ENCODE assay signal across 24 mouse cellular contexts in genomic region chr9:50553547-50553946, GRCm38 (mm10). TPM values are rescaled to one million over a fixed set of nuclear protein-coding genes. Genes with fewer than 3 reads are reported as not detected.
A peak's percentile ranks its signal among the peaks of the same experiment; 100 is the strongest.
DNase-seq lines count a peak whose midpoint lies in the region; ATAC-seq and TF ChIP-seq lines count a peak whose summit lies in the region.
"Had no signal": no experiment of that assay in that cellular context is flagged by ENCODE, and none has a peak within 500 bp of the region (broad histone marks: within the 10 kb centered on the region; RNA-seq: fewer than 3 reads in every experiment).

No protein-coding gene starts in this region.

- WGBS in intestine, postnatal 0 days: 75% methylated on average over 2 of the region's 2 CpGs

- TF ChIP-seq EP300 in MEL (IDR thresholded peaks at IDR 0.05; ENCODE audit: low read depth in 1 of 2, low read length in 2 of 2): no peak

- H3K4me3 ChIP-seq in layer of hippocampus, adult 2 months: no peak overlapping the region
- H3K4me3 ChIP-seq in MEL (ENCODE audit: control insufficient read depth in 1 of 2, insufficient read depth in 1 of 2, low read depth in 2 of 2, low read length in 2 of 2): no peak overlapping the region
- H3K4me3 ChIP-seq in intestine, postnatal 0 days (ENCODE audit: low read depth, low read length): no peak overlapping the region
- H3K4me3 ChIP-seq: embryonic facial prominence, embryonic 12.5 days; heart, embryonic 12.5 days; limb, embryonic 10.5 days; liver, embryonic 13.5 days; lung, embryonic 15.5 days had no signal

- peak overlapping the region; percentile 95 for H3K27ac ChIP-seq in layer of hippocampus, adult 2 months
- H3K27ac ChIP-seq in MEL (ENCODE audit: control insufficient read depth, low read depth, low read length): no peak overlapping the region
- 0 out of 2 replicates have a peak overlapping the region, but pooled peaks have one; percentile 41 for H3K27ac ChIP-seq in intestine, postnatal 0 days (ENCODE audit: low read depth, low read length)
- H3K27ac ChIP-seq: embryonic facial prominence, embryonic 12.5 days; limb, embryonic 10.5 days; liver, embryonic 13.5 days; lung, embryonic 15.5 days had no signal

- DNase-seq in layer of hippocampus, adult 2 months (ENCODE audit: low spot score in 2 of 2): no peak
- DNase-seq in layer of hippocampus, postnatal 36 days: no peak
- DNase-seq in 416B (ENCODE audit: low read depth): peak; percentile 30
- peak; percentile 18 for DNase-seq in MEL (ENCODE audit: low read depth, low spot score)
- DNase-seq in cerebellum, postnatal 14 days: no peak
- no peak for DNase-seq in testis, postnatal 14 days (ENCODE audit: low spot score)
- DNase-seq: adrenal gland, adult 2 months; cerebellum, adult 11 months; heart, postnatal 36 days; kidney, adult 9 months; kidney, postnatal 36 days; liver, embryonic 13.5 days; retina, postnatal 1 day; thymus, postnatal 14 days had no signal

- H3K9ac ChIP-seq in MEL (ENCODE audit: control insufficient read depth, low read depth, low read length, poor library complexity, severe bottlenecking): no peak overlapping the region
- no peak overlapping the region for H3K9ac ChIP-seq in intestine, postnatal 0 days (ENCODE audit: low read depth, low read length)
- H3K9ac ChIP-seq: embryonic facial prominence, embryonic 12.5 days; heart, embryonic 12.5 days; liver, embryonic 13.5 days; lung, embryonic 15.5 days had no signal

- no peaks in the 10 kb centered on the region for H3K9me3 ChIP-seq in MEL (replicated peaks; ENCODE audit: insufficient read depth, low read length)
- H3K9me3 ChIP-seq in intestine, postnatal 0 days (ENCODE audit: control insufficient read depth): no peaks in the 10 kb centered on the region
- H3K9me3 ChIP-seq: embryonic facial prominence, embryonic 12.5 days; heart, embryonic 12.5 days; limb, embryonic 10.5 days; liver, embryonic 13.5 days; lung, embryonic 15.5 days had no signal

- no peak for ATAC-seq in intestine, postnatal 0 days
- ATAC-seq in frontal cortex, adult (ENCODE audit: low TSS enrichment): no peak

- TF ChIP-seq RAD21 in MEL (IDR thresholded peaks at IDR 0.05; ENCODE audit: low read depth, low read length): no peak

- TF ChIP-seq POLR2A in MEL (IDR thresholded peaks at IDR 0.05; ENCODE audit: control insufficient read depth in 1 of 2, insufficient read depth in 1 of 2, low read depth in 1 of 2, low read length in 2 of 2, poor library complexity in 1 of 2): no peak

- 0 out of 2 replicates have a peak overlapping the region, but pooled peaks have one; percentile 10 for H3K4me2 ChIP-seq in intestine, postnatal 0 days (replicated peaks; ENCODE audit: low read depth)
- H3K4me2 ChIP-seq: embryonic facial prominence, embryonic 12.5 days; heart, embryonic 12.5 days; liver, embryonic 13.5 days; lung, embryonic 15.5 days had no signal

- peaks cover 0 to 6% of the 10 kb centered on the region in 2 experiments; a peak in 2 of 4 replicates for H3K4me1 ChIP-seq in MEL (ENCODE audit: control insufficient read depth in 1 of 2, insufficient read depth in 2 of 2, low read length in 2 of 2)
- H3K4me1 ChIP-seq in intestine, postnatal 0 days (replicated peaks; ENCODE audit: control insufficient read depth, insufficient read depth, low read length): 0 out of 2 replicates have a peak, but pooled peaks cover 2% of the 10 kb centered on the region
- H3K4me1 ChIP-seq: limb, embryonic 10.5 days; lung, embryonic 15.5 days had no signal

- H3K36me3 ChIP-seq in MEL (ENCODE audit: control insufficient read depth in 1 of 2, insufficient read depth in 2 of 2, low read length in 2 of 2): peaks cover 0 to 11% of the 10 kb centered on the region in 2 experiments; a peak in 2 of 4 replicates
- no peaks in the 10 kb centered on the region for H3K36me3 ChIP-seq in intestine, postnatal 0 days (ENCODE audit: control insufficient read depth, insufficient read depth)
- H3K36me3 ChIP-seq: embryonic facial prominence, embryonic 12.5 days; heart, embryonic 12.5 days; limb, embryonic 10.5 days; liver, embryonic 13.5 days; lung, embryonic 15.5 days had no signal

- no peak for TF ChIP-seq CTCF in layer of hippocampus, adult 2 months (conservative IDR thresholded peaks at IDR 0.05)
- TF ChIP-seq CTCF in MEL (IDR thresholded peaks at IDR 0.05 in 2 of 3, conservative IDR thresholded peaks at IDR 0.05 in 1 of 3; ENCODE audit: control insufficient read depth in 1 of 3, insufficient read depth in 1 of 3, low read depth in 2 of 3, low read length in 3 of 3, poor library complexity in 1 of 3, severe bottlenecking in 1 of 3): no peak
- TF ChIP-seq CTCF in intestine, postnatal 0 days (IDR thresholded peaks at IDR 0.05; ENCODE audit: low read depth): no peak

- H3K27me3 ChIP-seq in MEL (ENCODE audit: control insufficient read depth in 1 of 2, insufficient read depth in 2 of 2, low read length in 2 of 2): peaks cover 4 to 15% of the 10 kb centered on the region in 2 experiments; a peak in 3 of 4 replicates
- no peaks in the 10 kb centered on the region for H3K27me3 ChIP-seq in intestine, postnatal 0 days (replicated peaks; ENCODE audit: control insufficient read depth, insufficient read depth, low read length)
- H3K27me3 ChIP-seq: embryonic facial prominence, embryonic 12.5 days; heart, embryonic 12.5 days; liver, embryonic 13.5 days; lung, embryonic 15.5 days had no signal

- H3K79me2 ChIP-seq in MEL (ENCODE audit: control insufficient read depth, insufficient read depth, low read length, poor library complexity): no peaks in the 10 kb centered on the region

TF ChIP-seq in MEL, 35 proteins besides CTCF, POLR2A, EP300 and RAD21:
- no peak for TF ChIP-seq ZMIZ1 (IDR thresholded peaks at IDR 0.05; ENCODE audit: low read depth, low read length)
- no peak for TF ChIP-seq TAL1 (IDR thresholded peaks at IDR 0.05; ENCODE audit: low read length)
- TF ChIP-seq ETS1 (IDR thresholded peaks at IDR 0.05; ENCODE audit: low read depth, low read length): no peak
- no peak for TF ChIP-seq MAX (IDR thresholded peaks at IDR 0.05; ENCODE audit: low read length)
- no peak for TF ChIP-seq TBP (IDR thresholded peaks at IDR 0.05; ENCODE audit: low read depth, low read length)
- TF ChIP-seq NELFE (IDR thresholded peaks at IDR 0.05; ENCODE audit: low read depth, low read length): no peak
- no peak for TF ChIP-seq UBTF (IDR thresholded peaks at IDR 0.05; ENCODE audit: borderline replicate concordance, insufficient read depth, low read depth, low read length)
- TF ChIP-seq NRF1 (IDR thresholded peaks at IDR 0.05; ENCODE audit: insufficient read depth, low read depth, low read length, poor library complexity, severe bottlenecking): no peak
- TF ChIP-seq MYB (IDR thresholded peaks at IDR 0.05; ENCODE audit: low read depth, low read length): no peak
- TF ChIP-seq MXI1 (IDR thresholded peaks at IDR 0.05; ENCODE audit: low read depth, low read length): no peak

RNA-seq across cellular contexts. Expression of gene Il18, which starts 1.1 kb away (rescaled TPM):
- total RNA-seq in layer of hippocampus, adult 2 months (2021): 10 to 100 TPM; 25.3 to 25.9 TPM
- total RNA-seq in layer of hippocampus, postnatal 36 days (2021): 10 to 100 TPM; 24.4 to 26.7 TPM
- total RNA-seq in MEL (2012; rRNA removed): not detected in 2 replicates
- not detected for polyA plus RNA-seq in MEL (2012; ENCODE audit: insufficient read depth in 1 of 2, insufficient read length in 2 of 2, low read depth in 1 of 2, low replicate concordance in 2 of 2, missing spikeins in 1 of 2)
- polyA plus RNA-seq in intestine, postnatal 0 days (2015; fragmentation: Nextera tagmentation; extraction: Ambion mirVana): 57.3 and 68.7 TPM in 2 replicates

RNA-seq across cellular contexts. Expression of gene Bco2, which starts 1.4 kb away (rescaled TPM):
- 1 to 10 TPM; 3.8 to 3.9 TPM for total RNA-seq in layer of hippocampus, adult 2 months (2021)
- 1 to 10 TPM; 2.7 to 4.0 TPM for total RNA-seq in layer of hippocampus, postnatal 36 days (2021)
- total RNA-seq in MEL (2012; rRNA removed): 0.07 TPM in 1 of 2 replicates, not detected in the other
- polyA plus RNA-seq in MEL (2012; ENCODE audit: insufficient read depth in 1 of 2, insufficient read length in 2 of 2, low read depth in 1 of 2, low replicate concordance in 2 of 2, missing spikeins in 1 of 2): under 1 TPM in 1 of 2 experiments, not detected in 1; 0.07 TPM
- 4.7 and 5.3 TPM in 2 replicates for polyA plus RNA-seq in intestine, postnatal 0 days (2015; fragmentation: Nextera tagmentation; extraction: Ambion mirVana)

RNA-seq across cellular contexts. Expression of gene Tex12, which starts 7.6 kb away (rescaled TPM):
- total RNA-seq in layer of hippocampus, adult 2 months (2021): not detected
- total RNA-seq in layer of hippocampus, postnatal 36 days (2021): not detected
- total RNA-seq in MEL (2012; rRNA removed): not detected in 2 replicates
- not detected for polyA plus RNA-seq in MEL (2012; ENCODE audit: insufficient read depth in 1 of 2, insufficient read length in 2 of 2, low read depth in 1 of 2, low replicate concordance in 2 of 2, missing spikeins in 1 of 2)
- polyA plus RNA-seq in intestine, postnatal 0 days (2015; fragmentation: Nextera tagmentation; extraction: Ambion mirVana): 0.43 and 0.65 TPM in 2 replicates
- total RNA-seq: adrenal gland, adult 2 months; gastrocnemius, postnatal 4 days; heart, postnatal 36 days; hindbrain, postnatal 0 days; layer of hippocampus, postnatal 25 days had no signal
- polyA plus RNA-seq: adrenal gland, adult 2 months; embryonic facial prominence, embryonic 12.5 days; heart, embryonic 12.5 days; limb, embryonic 10.5 days; liver, embryonic 13.5 days; lung, embryonic 15.5 days; stomach, postnatal 0 days had no signal

RNA-seq across cellular contexts. Expression of gene Pts, which starts 25.0 kb away (rescaled TPM):
- total RNA-seq in layer of hippocampus, adult 2 months (2021): 10 to 100 TPM; 36.5 to 42.5 TPM
- 10 to 100 TPM; 34.4 to 39.3 TPM for total RNA-seq in layer of hippocampus, postnatal 36 days (2021)
- total RNA-seq in MEL (2012; rRNA removed): 24.4 and 24.6 TPM in 2 replicates
- 10 to 100 TPM in 1 of 2 experiments, not detected in 1; 24.6 TPM for polyA plus RNA-seq in MEL (2012; ENCODE audit: insufficient read depth in 1 of 2, insufficient read length in 2 of 2, low read depth in 1 of 2, low replicate concordance in 2 of 2, missing spikeins in 1 of 2)
- 88.2 and 90.8 TPM in 2 replicates for polyA plus RNA-seq in intestine, postnatal 0 days (2015; fragmentation: Nextera tagmentation; extraction: Ambion mirVana)

RNA-seq across cellular contexts. Expression of gene Sdhd, which starts 50.1 kb away (rescaled TPM):
- 100 to 1,000 TPM; 109 to 112 TPM for total RNA-seq in layer of hippocampus, adult 2 months (2021)
- 100 to 1,000 TPM; 114 to 116 TPM for total RNA-seq in layer of hippocampus, postnatal 36 days (2021)
- 312 and 340 TPM in 2 replicates for total RNA-seq in MEL (2012; rRNA removed)
- 100 to 1,000 TPM in 1 of 2 experiments, not detected in 1; 375 TPM for polyA plus RNA-seq in MEL (2012; ENCODE audit: insufficient read depth in 1 of 2, insufficient read length in 2 of 2, low read depth in 1 of 2, low replicate concordance in 2 of 2, missing spikeins in 1 of 2)
- 738 and 800 TPM in 2 replicates for polyA plus RNA-seq in intestine, postnatal 0 days (2015; fragmentation: Nextera tagmentation; extraction: Ambion mirVana)

Comparison
In these comparisons a context has a peak if more than half of its experiments do, and no peak if none do; other contexts are left out.
1. DNase-seq: peak in 416B (single experiment) and MEL (single experiment); none in layer of hippocampus, adult 2 months (0 of 2), layer of hippocampus, postnatal 36 days (0 of 2), cerebellum, postnatal 14 days (0 of 2) and testis, postnatal 14 days (single experiment).
2. RNA of gene Il18, which starts 1.1 kb away (total RNA-seq): 24.4 to 26.7 TPM in layer of hippocampus, postnatal 36 days and 25.3 to 25.9 TPM in layer of hippocampus, adult 2 months; not detected in MEL; every median in the first group is over 10 times any median in the second.